Mouse (Mus musculus) cerebellum, adult 2 months (tissue): Measurements from ENCODE around the gene Ddx10.

Source experiments
- CTCF ChIP-seq: fragments of 200-500 bp; IDR thresholded peaks from 2 replicates; pipeline ENCODE4 v1.5.1; 2011; ENCODE audit warnings: low read depth, mild to moderate bottlenecking, control low read depth, low read length, moderate library complexity, borderline replicate concordance; ENCODE audit not compliant: insufficient read depth
- POLR2A ChIP-seq: fragments of 200-500 bp; IDR thresholded peaks from 2 replicates; pipeline ENCODE4 v1.6.1; 2011; ENCODE audit warnings: low read length, control low read depth, borderline replicate concordance; ENCODE audit not compliant: insufficient read depth

DNA sequence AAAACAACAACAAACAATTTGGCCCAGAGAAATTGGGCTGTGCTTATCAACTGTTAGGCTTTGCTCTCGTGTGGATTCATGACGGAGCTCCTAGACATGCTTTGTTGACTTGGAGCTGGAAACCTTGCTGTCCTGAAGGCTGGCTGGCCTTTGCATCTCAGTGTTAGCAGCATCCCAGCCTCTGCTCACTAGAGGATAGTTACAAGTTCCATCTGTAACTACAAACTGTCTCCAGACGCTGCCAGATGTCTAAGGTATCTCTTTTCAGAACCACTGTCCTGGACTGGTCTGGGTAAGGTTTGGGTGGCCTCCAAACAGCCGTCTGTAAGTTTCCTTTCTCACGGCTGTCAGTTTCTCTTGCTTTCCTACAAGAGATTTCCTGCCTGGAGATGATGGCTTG is 20.2 kb upstream of the Ddx10 start:
- TF ChIP-seq CTCF = no peak
- no peak for TF ChIP-seq POLR2A
